Comparison of ENCODE assay signal across 8 mouse cellular contexts in the genomic region with DNA sequence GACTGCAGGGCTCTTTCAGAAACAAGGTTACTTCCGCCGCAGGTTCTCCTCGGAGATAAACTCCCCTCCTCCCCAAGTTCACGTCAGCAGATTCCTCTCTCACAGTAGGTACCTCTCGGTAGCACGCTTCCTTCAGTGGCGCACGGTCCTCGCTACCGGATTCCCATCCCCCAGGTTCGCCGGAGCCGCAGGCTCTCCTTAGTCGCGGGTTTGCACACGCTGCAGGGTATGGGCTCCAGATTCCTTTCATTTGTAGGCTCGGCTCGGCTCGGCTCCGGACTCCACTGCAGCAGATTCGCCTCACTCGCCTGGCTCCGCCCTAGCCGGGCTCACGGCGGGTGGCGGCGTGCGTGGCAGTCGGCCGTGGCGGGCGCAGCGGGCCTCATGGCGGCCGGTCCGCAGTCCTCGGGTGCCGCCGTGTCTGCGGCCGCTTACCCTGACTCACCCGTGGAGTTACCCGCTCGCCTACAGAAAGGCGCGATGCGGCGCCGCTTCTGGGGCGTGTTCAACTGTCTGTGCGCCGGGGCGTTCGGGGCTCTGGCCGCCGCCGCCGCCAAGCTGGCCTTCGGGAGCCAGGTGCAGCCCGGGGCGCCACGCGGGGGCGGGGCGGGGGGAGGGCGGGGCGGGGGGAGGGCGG. TPM values are rescaled to one million over a fixed set of nuclear protein-coding genes. Genes with fewer than 3 reads are reported as not detected.
DNase-seq lines count a peak whose midpoint lies in the region; ATAC-seq lines count a peak whose summit lies in the region.

A gene (plus strand): TSS at position 332 of the 637 bp plus-strand sequence.

- under 1% methylated on average over 40 of the region's 69 CpGs for WGBS in heart, embryonic 14.5 days
- under 1% methylated on average over 43 of the region's 69 CpGs for WGBS in liver, embryonic 13.5 days (ENCODE audit: insufficient replicate concordance)
- WGBS in stomach, embryonic 16.5 days, result under 1% methylated on average over 51 of the region's 69 CpGs

- peak within 1 kb of the TSS; percentile 77 for H3K4me3 ChIP-seq in brown adipose tissue, adult 24 weeks (ENCODE audit: insufficient read depth, low read depth, low read length)
- H3K4me3 ChIP-seq in heart, embryonic 14.5 days (ENCODE audit: control insufficient read depth in 1 of 2, insufficient read depth in 1 of 2, low read depth in 1 of 2, low read length in 2 of 2), result peak within 1 kb of the TSS; percentile 77 to 96
- peak within 1 kb of the TSS; percentile 78 for H3K4me3 ChIP-seq in liver, embryonic 13.5 days (replicated peaks)
- H3K4me3 ChIP-seq in stomach, embryonic 16.5 days (replicated peaks; ENCODE audit: low read length), result peak within 1 kb of the TSS; percentile 81

- peak within 1 kb of the TSS; percentile 84 for H3K9ac ChIP-seq in heart, embryonic 14.5 days (ENCODE audit: low read length)
- H3K9ac ChIP-seq in liver, embryonic 13.5 days, result peak within 1 kb of the TSS; percentile 83
- peak within 1 kb of the TSS; percentile 89 for H3K9ac ChIP-seq in stomach, embryonic 16.5 days (ENCODE audit: low read length)

- no peaks in the 10 kb centered on the region for H3K9me3 ChIP-seq in heart, embryonic 14.5 days (ENCODE audit: control insufficient read depth, low read length)
- H3K9me3 ChIP-seq in liver, embryonic 13.5 days (replicated peaks), result no peaks in the 10 kb centered on the region
- no peaks in the 10 kb centered on the region for H3K9me3 ChIP-seq in stomach, embryonic 16.5 days (replicated peaks; ENCODE audit: control insufficient read depth, low read length)

- H3K4me1 ChIP-seq in brown adipose tissue, adult 24 weeks (ENCODE audit: control insufficient read depth, insufficient read depth, insufficient read length, low read length), result no peaks in the 10 kb centered on the region
- peaks cover 3 to 19% of the 10 kb centered on the region in 2 experiments for H3K4me1 ChIP-seq in heart, embryonic 14.5 days (ENCODE audit: control insufficient read depth in 2 of 2, insufficient read depth in 2 of 2, low read length in 2 of 2)
- peaks cover 26% of the 10 kb centered on the region for H3K4me1 ChIP-seq in liver, embryonic 13.5 days (replicated peaks)
- H3K4me1 ChIP-seq in stomach, embryonic 16.5 days (ENCODE audit: control insufficient read depth, insufficient read depth, low read length), result 0 out of 2 replicates have a peak, but pooled peaks cover 10% of the 10 kb centered on the region

- H3K4me2 ChIP-seq in heart, embryonic 14.5 days (ENCODE audit: low read length), result peak within 1 kb of the TSS; percentile 89
- H3K4me2 ChIP-seq in liver, embryonic 13.5 days, result peak within 1 kb of the TSS; percentile 87
- peak within 1 kb of the TSS; percentile 65 for H3K4me2 ChIP-seq in stomach, embryonic 16.5 days (ENCODE audit: low read depth, low read length)

- peaks cover 25% of the 10 kb centered on the region for H3K36me3 ChIP-seq in heart, embryonic 14.5 days (ENCODE audit: control insufficient read depth, insufficient read depth, low read length)
- H3K36me3 ChIP-seq in liver, embryonic 13.5 days, result peaks cover 26% of the 10 kb centered on the region
- H3K36me3 ChIP-seq in stomach, embryonic 16.5 days (ENCODE audit: control insufficient read depth, insufficient read depth, low read length), result no peaks in the 10 kb centered on the region

- peak within 1 kb of the TSS; percentile 58; the same call in 1 of the 2 replicates for H3K27ac ChIP-seq in brown adipose tissue, adult 24 weeks (replicated peaks; ENCODE audit: low read depth, low read length)
- H3K27ac ChIP-seq in heart, embryonic 14.5 days (replicated peaks in 1 of 2; ENCODE audit: control insufficient read depth in 1 of 2, insufficient read depth in 1 of 2, low read depth in 2 of 2, low read length in 2 of 2), result peak within 1 kb of the TSS; percentile 89 to 95
- H3K27ac ChIP-seq in liver, embryonic 13.5 days, result peak within 1 kb of the TSS; percentile 88
- H3K27ac ChIP-seq in stomach, embryonic 16.5 days (ENCODE audit: low read length), result peak within 1 kb of the TSS; percentile 93

- H3K27me3 ChIP-seq in heart, embryonic 14.5 days (ENCODE audit: control insufficient read depth, insufficient read depth, low read length), result no peaks in the 10 kb centered on the region
- no peaks in the 10 kb centered on the region for H3K27me3 ChIP-seq in liver, embryonic 13.5 days
- H3K27me3 ChIP-seq in stomach, embryonic 16.5 days (ENCODE audit: control insufficient read depth, insufficient read depth, low read length), result no peaks in the 10 kb centered on the region

- peak; percentile 94 for ATAC-seq in heart, embryonic 14.5 days (ENCODE audit: insufficient number of reproducible peaks, insufficient read depth, low FRiP score, low read depth)
- ATAC-seq in liver, embryonic 13.5 days (ENCODE audit: low read depth), result peak; percentile 94
- peak; percentile 99 for ATAC-seq in stomach, embryonic 16.5 days (ENCODE audit: insufficient read depth, low FRiP score)

- peak; percentile 91 for DNase-seq in CD4-positive, CD25-positive, alpha-beta regulatory T cell, adult 2 months (ENCODE audit: low read depth, low spot score)
- peak; percentile 73 for DNase-seq in fibroblast of lung, adult 2 months (ENCODE audit: low read depth)
- DNase-seq in kidney, postnatal 14 days, result peak; percentile 93
- peak; percentile 82 for DNase-seq in liver, embryonic 13.5 days
- DNase-seq in neural tube, embryonic 10.5 days (ENCODE audit: extremely low spot score, low spot score), result peak; percentile 89

RNA-seq across cellular contexts. Expression of the gene that starts here (rescaled TPM):
- 8.4 and 13.7 TPM in 2 replicates for polyA plus RNA-seq in brown adipose tissue, adult 24 weeks (2012; ENCODE audit: insufficient read depth, insufficient read length, missing spikeins)
- 23.0 and 23.5 TPM in 2 replicates for polyA plus RNA-seq in heart, embryonic 14.5 days (2014; fragmentation: Nextera tagmentation; extraction: Ambion mirVana)
- 5.9 and 6.4 TPM in 2 replicates for polyA plus RNA-seq in liver, embryonic 13.5 days (2015; fragmentation: Nextera tagmentation; extraction: Ambion mirVana)
- 18.7 and 20.7 TPM in 2 replicates for polyA plus RNA-seq in stomach, embryonic 16.5 days (2015; fragmentation: Nextera tagmentation; extraction: Ambion mirVana)

Comparison
In these comparisons a context has a peak if more than half of its experiments do, and no peak if none do; other contexts are left out.
1. Peak in every context shown above with its lines: DNase-seq, ATAC-seq, H3K4me3 ChIP-seq and H3K27ac ChIP-seq.